In genomic region chrY:872404-872803, GRCm38 (mm10) we compare ENCODE assay signal across 16 mouse cellular contexts. TPM values are rescaled to one million over a fixed set of nuclear protein-coding genes. Genes with fewer than 3 reads are reported as not detected.
DNase-seq lines count a peak whose midpoint lies in the region; ATAC-seq lines count a peak whose summit lies in the region.
"Had no signal": no experiment of that assay in that cellular context is flagged by ENCODE, and none has a peak within 500 bp of the region (broad histone marks: within the 10 kb centered on the region; RNA-seq: fewer than 3 reads in every experiment).

No protein-coding gene starts in this region.

- H3K4me3 ChIP-seq in heart, embryonic 12.5 days, result no peak overlapping the region
- no peak overlapping the region for H3K4me3 ChIP-seq in forebrain, embryonic 12.5 days (replicated peaks)
- no peak overlapping the region for H3K4me3 ChIP-seq in hindbrain, embryonic 15.5 days
- H3K4me3 ChIP-seq in midbrain, embryonic 15.5 days, result no peak overlapping the region
- H3K4me3 ChIP-seq: heart, embryonic 15.5 days; limb, embryonic 10.5 days; liver, embryonic 13.5 days had no signal

- no peaks in the 10 kb centered on the region for H3K27me3 ChIP-seq in heart, embryonic 12.5 days (replicated peaks)
- no peaks in the 10 kb centered on the region for H3K27me3 ChIP-seq in forebrain, embryonic 12.5 days
- H3K27me3 ChIP-seq in hindbrain, embryonic 15.5 days, result no peaks in the 10 kb centered on the region
- no peaks in the 10 kb centered on the region for H3K27me3 ChIP-seq in midbrain, embryonic 15.5 days (replicated peaks)
- H3K27me3 ChIP-seq: heart, embryonic 15.5 days; liver, embryonic 13.5 days had no signal

- H3K4me2 ChIP-seq in heart, embryonic 12.5 days, result no peak overlapping the region
- no peak overlapping the region for H3K4me2 ChIP-seq in forebrain, embryonic 12.5 days
- H3K4me2 ChIP-seq in hindbrain, embryonic 15.5 days, result no peak overlapping the region
- no peak overlapping the region for H3K4me2 ChIP-seq in midbrain, embryonic 15.5 days
- H3K4me2 ChIP-seq: heart, embryonic 15.5 days; liver, embryonic 13.5 days had no signal

- H3K9ac ChIP-seq in heart, embryonic 12.5 days, result no peak overlapping the region
- H3K9ac ChIP-seq in forebrain, embryonic 12.5 days, result no peak overlapping the region
- no peak overlapping the region for H3K9ac ChIP-seq in hindbrain, embryonic 15.5 days
- H3K9ac ChIP-seq in midbrain, embryonic 15.5 days, result no peak overlapping the region
- H3K9ac ChIP-seq: heart, embryonic 15.5 days; liver, embryonic 13.5 days had no signal

- H3K36me3 ChIP-seq in heart, embryonic 12.5 days, result no peaks in the 10 kb centered on the region
- no peaks in the 10 kb centered on the region for H3K36me3 ChIP-seq in forebrain, embryonic 12.5 days (replicated peaks)
- no peaks in the 10 kb centered on the region for H3K36me3 ChIP-seq in hindbrain, embryonic 15.5 days
- H3K36me3 ChIP-seq in midbrain, embryonic 15.5 days (replicated peaks), result no peaks in the 10 kb centered on the region
- H3K36me3 ChIP-seq: heart, embryonic 15.5 days; limb, embryonic 10.5 days; liver, embryonic 13.5 days had no signal

- no peak overlapping the region for H3K27ac ChIP-seq in heart, embryonic 12.5 days (ENCODE audit: poor library complexity, severe bottlenecking)
- H3K27ac ChIP-seq in forebrain, embryonic 12.5 days, result no peak overlapping the region
- peak overlapping the region; percentile 25; the same call in 1 of the 2 replicates for H3K27ac ChIP-seq in hindbrain, embryonic 15.5 days (replicated peaks)
- peak overlapping the region; percentile 58; the same call in 1 of the 2 replicates for H3K27ac ChIP-seq in midbrain, embryonic 15.5 days
- H3K27ac ChIP-seq: heart, embryonic 15.5 days; limb, embryonic 10.5 days; liver, embryonic 13.5 days had no signal

- H3K9me3 ChIP-seq in heart, embryonic 12.5 days (replicated peaks), result no peaks in the 10 kb centered on the region
- no peaks in the 10 kb centered on the region for H3K9me3 ChIP-seq in forebrain, embryonic 12.5 days
- H3K9me3 ChIP-seq in hindbrain, embryonic 15.5 days, result no peaks in the 10 kb centered on the region
- no peaks in the 10 kb centered on the region for H3K9me3 ChIP-seq in midbrain, embryonic 15.5 days
- H3K9me3 ChIP-seq: heart, embryonic 15.5 days; limb, embryonic 10.5 days; liver, embryonic 13.5 days had no signal

- DNase-seq in heart, adult 11 months, result peak; percentile 39
- DNase-seq in embryo, embryonic 9.5 days (ENCODE audit: extremely low spot score), result no peak
- DNase-seq in testis, postnatal 10 days (ENCODE audit: low spot score), result no peak
- no peak for DNase-seq in thymus, postnatal 14 days
- DNase-seq: liver, embryonic 13.5 days; spleen, adult 18-20 months; thymus, postnatal 36 days had no signal

- ATAC-seq in heart, embryonic 12.5 days (ENCODE audit: insufficient number of reproducible peaks, low FRiP score), result no peak
- peak; percentile 46; the same call in 1 of the 2 replicates for ATAC-seq in forebrain, embryonic 12.5 days (ENCODE audit: low FRiP score)
- no peak for ATAC-seq in hindbrain, embryonic 15.5 days (ENCODE audit: low FRiP score, low read depth)
- ATAC-seq in midbrain, embryonic 15.5 days (replicated peaks), result peak; percentile 77
- ATAC-seq: inflammation-experienced regulatory T-cells, adult 6 months had no signal

- H3K4me1 ChIP-seq in heart, embryonic 12.5 days (replicated peaks), result no peaks in the 10 kb centered on the region
- no peaks in the 10 kb centered on the region for H3K4me1 ChIP-seq in forebrain, embryonic 12.5 days
- H3K4me1 ChIP-seq in hindbrain, embryonic 15.5 days (replicated peaks), result no peaks in the 10 kb centered on the region
- no peaks in the 10 kb centered on the region for H3K4me1 ChIP-seq in midbrain, embryonic 15.5 days
- H3K4me1 ChIP-seq: heart, embryonic 15.5 days; limb, embryonic 10.5 days; liver, embryonic 13.5 days had no signal

RNA-seq across cellular contexts. Expression of gene Kdm5d, which starts 25.2 kb away (rescaled TPM):
- polyA plus RNA-seq in heart, embryonic 12.5 days (2016; fragmentation: Nextera tagmentation; extraction: Ambion mirVana), result 7.7 TPM in 2 replicates
- polyA plus RNA-seq in forebrain, embryonic 12.5 days (2016; fragmentation: Nextera tagmentation; extraction: Ambion mirVana), result 20.1 and 22.7 TPM in 2 replicates
- 8.4 and 8.5 TPM in 2 replicates for polyA plus RNA-seq in hindbrain, embryonic 15.5 days (2015; fragmentation: Nextera tagmentation; extraction: Ambion mirVana)
- 8.3 and 10.2 TPM in 2 replicates for polyA plus RNA-seq in midbrain, embryonic 15.5 days (2015; fragmentation: Nextera tagmentation; extraction: Ambion mirVana)

RNA-seq across cellular contexts. Expression of gene Uba1y, which starts 54.0 kb away (rescaled TPM):
- polyA plus RNA-seq in heart, embryonic 12.5 days (2016; fragmentation: Nextera tagmentation; extraction: Ambion mirVana), result not detected in 2 replicates
- polyA plus RNA-seq in forebrain, embryonic 12.5 days (2016; fragmentation: Nextera tagmentation; extraction: Ambion mirVana), result 0.10 and 0.13 TPM in 2 replicates
- polyA plus RNA-seq in hindbrain, embryonic 15.5 days (2015; fragmentation: Nextera tagmentation; extraction: Ambion mirVana), result 0.04 and 0.16 TPM in 2 replicates
- 0.12 and 0.13 TPM in 2 replicates for polyA plus RNA-seq in midbrain, embryonic 15.5 days (2015; fragmentation: Nextera tagmentation; extraction: Ambion mirVana)
- polyA plus RNA-seq: heart, embryonic 15.5 days; inflammation-experienced regulatory T-cells, adult 6 months; limb, embryonic 10.5 days; liver, embryonic 13.5 days; lung, embryonic 16.5 days; stomach, embryonic 16.5 days had no signal

Comparison
In these comparisons a context has a peak if more than half of its experiments do, and no peak if none do; other contexts are left out.
1. ATAC-seq: peak in forebrain, embryonic 12.5 days (single experiment) and midbrain, embryonic 15.5 days (single experiment); none in heart, embryonic 12.5 days (single experiment) and hindbrain, embryonic 15.5 days (single experiment).
2. H3K27ac ChIP-seq: peak in hindbrain, embryonic 15.5 days (single experiment) and midbrain, embryonic 15.5 days (single experiment); none in heart, embryonic 12.5 days (single experiment) and forebrain, embryonic 12.5 days (single experiment).